Mouse (Mus musculus): ENCODE measurements around the gene Gm20388. TPM values are rescaled to one million over a fixed set of nuclear protein-coding genes. Genes with fewer than 3 reads are reported as not detected.

Gm20388 gene
- polyA plus RNA-seq, 1 experiment from 2014 or later: not detected

- Histone ChIP-seq H3K27me3 (ENCODE audit: control insufficient read depth, insufficient read depth, low read length) (no peaks in the 10 kb centered on the region), H3K9me3 (ENCODE audit: control insufficient read depth, low read length) (no peaks in the 10 kb centered on the region), H3K27ac (replicated peaks) (no peak overlapping the region), H3K36me3 (ENCODE audit: control insufficient read depth, insufficient read depth, low read length) (no peaks in the 10 kb centered on the region), H3K9ac (ENCODE audit: low read length) (no peak overlapping the region), H3K4me3 (ENCODE audit: low read depth, low read length) (no peak overlapping the region), H3K4me2 (replicated peaks; ENCODE audit: low read depth) (no peak overlapping the region), H3K4me1 (replicated peaks; ENCODE audit: control insufficient read depth, insufficient read depth) (no peaks in the 10 kb centered on the region; the same call in 1 of the 2 replicates)
- 68% methylated on average over 4 of the region's 4 CpGs for WGBS
- TF ChIP-seq CTCF (IDR thresholded peaks at IDR 0.05; ENCODE audit: low read depth) (no peak), EP300 (optimal IDR thresholded peaks at IDR 0.05) (no peak)
- ATAC-seq (ENCODE audit: low FRiP score, low TSS enrichment) (no peak), DNase-seq (ENCODE audit: low spot score) (no peak)
These were observed 22.6 kb upstream of the Gm20388 start for GRCm38 (mm10) chr8:119888012-119888411.

- H3K9ac ChIP-seq (ENCODE audit: low read length): no peak overlapping the region
- ATAC-seq (ENCODE audit: low FRiP score, low TSS enrichment) (peak; percentile 54; the same call in 1 of the 2 replicates), DNase-seq (ENCODE audit: low spot score) (no peak)
- WGBS: 63% methylated on average over 4 of the region's 4 CpGs
- no peaks in the 10 kb centered on the region for H3K36me3 ChIP-seq (ENCODE audit: control insufficient read depth, insufficient read depth, low read length)
- no peaks in the 10 kb centered on the region for H3K9me3 ChIP-seq (ENCODE audit: control insufficient read depth, low read length)
- TF ChIP-seq CTCF (IDR thresholded peaks at IDR 0.05; ENCODE audit: low read depth) (no peak), EP300 (optimal IDR thresholded peaks at IDR 0.05) (no peak)
- H3K27me3 ChIP-seq (ENCODE audit: control insufficient read depth, insufficient read depth, low read length): no peaks in the 10 kb centered on the region
- no peak overlapping the region for H3K4me3 ChIP-seq (ENCODE audit: low read depth, low read length)
- H3K4me2 ChIP-seq (replicated peaks; ENCODE audit: low read depth): no peak overlapping the region
- no peaks in the 10 kb centered on the region for H3K4me1 ChIP-seq (replicated peaks; ENCODE audit: control insufficient read depth, insufficient read depth)
- H3K27ac ChIP-seq (replicated peaks): 0 out of 2 replicates have a peak overlapping the region, but pooled peaks have one; percentile 30
These were observed 13.6 kb upstream of the Gm20388 start for GRCm38 (mm10) chr8:119897069-119897468.

- H3K4me2 ChIP-seq (replicated peaks; ENCODE audit: low read depth): no peak overlapping the region; the same call in 1 of the 2 replicates
- H3K9me3 ChIP-seq (ENCODE audit: control insufficient read depth, low read length): no peaks in the 10 kb centered on the region
- H3K9ac ChIP-seq (ENCODE audit: low read length): no peak overlapping the region
- H3K4me3 ChIP-seq (ENCODE audit: low read depth, low read length): no peak overlapping the region
- no peaks in the 10 kb centered on the region for H3K36me3 ChIP-seq (ENCODE audit: control insufficient read depth, insufficient read depth, low read length)
- TF ChIP-seq CTCF (IDR thresholded peaks at IDR 0.05; ENCODE audit: low read depth): no peak
- no peak for TF ChIP-seq EP300 (optimal IDR thresholded peaks at IDR 0.05)
- H3K27me3 ChIP-seq (ENCODE audit: control insufficient read depth, insufficient read depth, low read length): no peaks in the 10 kb centered on the region
- no peak overlapping the region for H3K27ac ChIP-seq (replicated peaks)
- DNase-seq (ENCODE audit: low spot score): no peak
- ATAC-seq (ENCODE audit: low FRiP score, low TSS enrichment): peak; percentile 21; the same call in 1 of the 2 replicates
- WGBS: 31% methylated on average over 13 of the region's 13 CpGs
- no peaks in the 10 kb centered on the region for H3K4me1 ChIP-seq (replicated peaks; ENCODE audit: control insufficient read depth, insufficient read depth)
These were observed 12.7 kb upstream of the Gm20388 start for GRCm38 (mm10) chr8:119897933-119898332.

- no peaks in the 10 kb centered on the region for H3K36me3 ChIP-seq (ENCODE audit: control insufficient read depth, insufficient read depth, low read length)
- no peak for ATAC-seq (ENCODE audit: low FRiP score, low TSS enrichment)
These were observed 9.3 kb upstream of the Gm20388 start for GRCm38 (mm10) chr8:119901349-119901748.

GRCm38 (mm10) chr8:119901952-119902351, 8.7 kb upstream of the Gm20388 start:
- ATAC-seq (ENCODE audit: low FRiP score, low TSS enrichment) (no peak), DNase-seq (ENCODE audit: low spot score) (no peak)
- 70% methylated on average over 8 of the region's 8 CpGs for WGBS
- H3K27me3 ChIP-seq (ENCODE audit: control insufficient read depth, insufficient read depth, low read length): no peaks in the 10 kb centered on the region
- H3K4me2 ChIP-seq (replicated peaks; ENCODE audit: low read depth): no peak overlapping the region
- no peak overlapping the region for H3K9ac ChIP-seq (ENCODE audit: low read length)
- H3K36me3 ChIP-seq (ENCODE audit: control insufficient read depth, insufficient read depth, low read length): no peaks in the 10 kb centered on the region
- TF ChIP-seq EP300 (optimal IDR thresholded peaks at IDR 0.05) (no peak), CTCF (IDR thresholded peaks at IDR 0.05; ENCODE audit: low read depth) (no peak)
- no peak overlapping the region for H3K27ac ChIP-seq (replicated peaks)
- H3K4me3 ChIP-seq (ENCODE audit: low read depth, low read length): no peak overlapping the region
- no peaks in the 10 kb centered on the region for H3K4me1 ChIP-seq (replicated peaks; ENCODE audit: control insufficient read depth, insufficient read depth)
- no peaks in the 10 kb centered on the region for H3K9me3 ChIP-seq (ENCODE audit: control insufficient read depth, low read length)

More at GRCm38 (mm10) chr8:119901349-119901748, 9.3 kb upstream of the Gm20388 start:
- DNase-seq (ENCODE audit: low spot score): no peak
- Histone ChIP-seq H3K4me1 (replicated peaks; ENCODE audit: control insufficient read depth, insufficient read depth) (no peaks in the 10 kb centered on the region), H3K4me2 (replicated peaks; ENCODE audit: low read depth) (no peak overlapping the region), H3K9me3 (ENCODE audit: control insufficient read depth, low read length) (no peaks in the 10 kb centered on the region), H3K9ac (ENCODE audit: low read length) (no peak overlapping the region), H3K27ac (replicated peaks) (no peak overlapping the region), H3K27me3 (ENCODE audit: control insufficient read depth, insufficient read depth, low read length) (no peaks in the 10 kb centered on the region), H3K4me3 (ENCODE audit: low read depth, low read length) (no peak overlapping the region)
- WGBS: 68% methylated on average over 3 of the region's 3 CpGs
- no peak for TF ChIP-seq EP300 (optimal IDR thresholded peaks at IDR 0.05)
- TF ChIP-seq CTCF (IDR thresholded peaks at IDR 0.05; ENCODE audit: low read depth): no peak

GRCm38 (mm10) chr8:119904323-119904911, 6.2 kb upstream of the Gm20388 start:
- Histone ChIP-seq H3K27me3 (ENCODE audit: control insufficient read depth, insufficient read depth, low read length) (no peaks in the 10 kb centered on the region), H3K27ac (replicated peaks) (no peak overlapping the region), H3K9me3 (ENCODE audit: control insufficient read depth, low read length) (no peaks in the 10 kb centered on the region), H3K4me1 (replicated peaks; ENCODE audit: control insufficient read depth, insufficient read depth) (no peaks in the 10 kb centered on the region), H3K36me3 (ENCODE audit: control insufficient read depth, insufficient read depth, low read length) (no peaks in the 10 kb centered on the region), H3K4me2 (replicated peaks; ENCODE audit: low read depth) (no peak overlapping the region), H3K4me3 (ENCODE audit: low read depth, low read length) (no peak overlapping the region), H3K9ac (ENCODE audit: low read length) (no peak overlapping the region)
- TF ChIP-seq EP300 (optimal IDR thresholded peaks at IDR 0.05): no peak
- no peak for DNase-seq (ENCODE audit: low spot score)
- ATAC-seq (ENCODE audit: low FRiP score, low TSS enrichment): no peak
- 44% methylated on average over 12 of the region's 12 CpGs for WGBS
